Mouse (Mus musculus) olfactory bulb, adult 2 months (tissue): ENCODE measurements around the gene Npvf.

ENCODE experiments used
- CTCF ChIP-seq: fragments of 200-500 bp; IDR thresholded peaks from 2 replicates; pipeline ENCODE4 v1.5.1; 2012; ENCODE audit warnings: low read depth, mild to moderate bottlenecking, low read length, moderate library complexity; ENCODE audit not compliant: insufficient read depth
- POLR2A ChIP-seq: fragments of 200-500 bp; IDR thresholded peaks from 2 replicates; pipeline ENCODE4 v1.6.1; 2012; ENCODE audit warnings: mild to moderate bottlenecking, low read depth, low read length, moderate library complexity; ENCODE audit not compliant: insufficient read depth

DNA sequence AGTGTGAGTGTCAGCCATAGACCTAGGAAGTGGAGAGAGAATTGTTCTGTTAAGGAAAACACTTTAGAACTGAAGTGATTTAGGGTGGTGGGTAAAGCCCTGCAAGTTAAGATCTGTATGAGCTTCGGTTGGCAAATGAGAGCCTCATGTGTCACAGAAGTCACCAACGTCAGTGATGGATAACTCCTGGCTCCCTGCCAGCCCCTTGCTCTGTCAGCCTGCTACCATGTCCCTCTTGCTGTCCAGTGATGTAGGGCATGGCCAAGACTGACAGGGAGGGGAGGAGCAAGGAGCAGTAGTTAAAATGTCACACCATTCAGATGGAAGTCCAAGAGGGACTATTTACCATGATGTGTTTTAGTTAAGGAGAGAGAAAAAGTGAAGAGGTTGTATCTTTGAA, 14.6 kb downstream of the Npvf start:
- TF ChIP-seq CTCF (no peak), POLR2A (no peak)
